Mouse (Mus musculus) bone marrow, adult 2 months (tissue): ENCODE data around the gene Ccnd2.

Experiments
- CTCF ChIP-seq: fragments of 200-500 bp; IDR thresholded peaks from 2 replicates; pipeline ENCODE4 v1.5.1; 2011; ENCODE audit warnings: low read length, control low read depth; ENCODE audit not compliant: control insufficient read depth, insufficient read depth
- POLR2A ChIP-seq: fragments of 200-500 bp; IDR thresholded peaks from 2 replicates; pipeline ENCODE4 v1.6.1; 2011; ENCODE audit warnings: low read depth, mild to moderate bottlenecking, control low read depth, low read length, borderline replicate concordance; ENCODE audit not compliant: control insufficient read depth

DNA sequence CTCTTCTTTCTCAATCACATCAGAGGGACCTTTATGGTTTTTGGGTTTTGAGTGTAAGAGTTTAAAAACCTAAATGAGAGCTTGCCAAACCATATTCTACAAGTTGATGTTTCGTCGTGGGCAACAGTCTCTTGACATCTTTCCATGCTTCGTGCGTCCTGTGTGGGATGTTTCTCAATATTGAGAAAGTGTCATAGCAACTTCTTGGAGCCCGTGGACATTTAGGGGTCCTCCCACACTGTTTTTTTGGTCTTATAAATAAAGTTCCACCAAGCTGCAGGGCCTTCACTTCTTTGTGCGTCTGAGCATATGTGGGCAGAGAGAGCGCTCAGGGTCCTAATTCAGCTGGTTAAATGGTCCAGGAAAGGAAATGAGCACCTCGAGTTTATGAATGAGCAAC is 18.7 kb upstream of the Ccnd2 start:
- no peak for TF ChIP-seq CTCF
- no peak for TF ChIP-seq POLR2A
